Mouse (Mus musculus) megakaryocyte, adult 5-6 weeks (primary cell): ENCODE data around the gene Dnajc13. TPM values are rescaled to one million over a fixed set of nuclear protein-coding genes. Genes with fewer than 3 reads are reported as not detected.

Source experiments
- ATAC-seq: 2 replicates; pipeline ENCODE4 v1.8.0; 2016; ENCODE audit warnings: mild to moderate bottlenecking, inconsistent platforms; ENCODE audit not compliant: poor library complexity, severe bottlenecking
- total RNA-seq, 2 experiments: library from RNA; stranded (forward) in 1 of 2; stranded (reverse) in 1 of 2; fragments of 153-499, 151-499 nt in 1 of 2; fragments of 221-1000, 200-1000 nt in 1 of 2; gene quantifications; 2 replicates each; pipeline versions ENCODE4 v1.2.3 to v1.2.4; 2015 to 2017

The Dnajc13 gene
- total RNA-seq, 2 experiments from 2014 or later: 45.7 to 68.2 TPM

GRCm38 (mm10) chr9:104260306-104260705 lies 2.4 kb downstream of the Dnajc13 start:
- no peak for ATAC-seq

DNA sequence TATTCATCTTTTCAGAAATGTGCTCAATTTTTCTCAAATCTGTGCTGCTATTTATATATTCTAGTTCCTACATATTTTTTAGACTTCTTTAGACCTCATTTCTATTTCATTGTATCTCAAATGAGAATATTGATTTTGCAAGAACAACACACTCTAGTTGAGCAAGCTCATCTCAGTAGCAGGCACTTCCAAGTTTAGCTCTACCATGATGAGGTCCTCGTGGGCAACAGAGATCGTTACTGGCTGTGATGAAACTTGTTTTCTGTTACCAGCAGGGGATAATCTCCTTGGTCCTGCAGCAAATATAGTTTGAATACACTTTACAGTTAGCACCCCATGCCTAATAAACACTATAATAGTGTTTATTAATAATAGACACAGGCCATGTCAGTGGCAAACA lies 6.6 kb downstream of the Dnajc13 start:
- no peak for ATAC-seq

- ATAC-seq: no peak
Measured at GRCm38 (mm10) chr9:104254408-104255180, 8.1 kb downstream of the Dnajc13 start.

- ATAC-seq: no peak
Measured at GRCm38 (mm10) chr9:104252637-104253036, 10.1 kb downstream of the Dnajc13 start.

- ATAC-seq: no peak
Measured at GRCm38 (mm10) chr9:104251687-104252086, 11.0 kb downstream of the Dnajc13 start.

GRCm38 (mm10) chr9:104251111-104251510 lies 11.6 kb downstream of the Dnajc13 start:
- ATAC-seq: no peak

DNA sequence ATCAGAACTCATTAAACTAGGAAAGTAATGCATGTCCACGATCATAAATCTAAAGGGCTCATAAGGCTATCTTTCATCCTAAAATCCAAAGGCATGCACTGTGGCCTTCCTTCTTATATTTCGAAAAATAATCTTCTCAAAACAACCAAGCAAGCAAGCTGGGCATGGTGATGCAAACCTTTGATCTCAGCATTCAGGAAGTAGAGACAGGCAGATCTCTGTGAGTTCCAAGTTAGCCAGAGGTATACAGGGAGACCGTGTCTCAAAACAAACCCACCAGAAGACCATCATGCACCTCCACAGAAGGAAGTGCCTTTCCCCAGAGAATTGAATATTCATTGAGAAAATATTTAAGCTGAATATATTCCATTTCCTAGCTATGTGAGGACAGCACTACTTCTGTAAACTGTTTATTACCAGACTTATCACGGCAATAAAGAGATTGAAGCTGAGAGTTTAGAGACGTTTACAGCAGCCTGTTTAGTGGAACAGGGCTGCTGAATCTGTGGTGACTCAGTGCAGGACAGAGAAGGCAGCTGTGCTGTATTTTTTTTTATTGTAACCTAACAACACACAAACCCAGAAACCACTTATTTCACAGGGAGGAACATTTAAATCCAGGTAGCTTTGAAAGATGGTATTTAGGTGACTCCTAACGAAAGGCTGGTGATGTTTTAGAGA lies 15.3 kb downstream of the Dnajc13 start:
- ATAC-seq: no peak

DNA sequence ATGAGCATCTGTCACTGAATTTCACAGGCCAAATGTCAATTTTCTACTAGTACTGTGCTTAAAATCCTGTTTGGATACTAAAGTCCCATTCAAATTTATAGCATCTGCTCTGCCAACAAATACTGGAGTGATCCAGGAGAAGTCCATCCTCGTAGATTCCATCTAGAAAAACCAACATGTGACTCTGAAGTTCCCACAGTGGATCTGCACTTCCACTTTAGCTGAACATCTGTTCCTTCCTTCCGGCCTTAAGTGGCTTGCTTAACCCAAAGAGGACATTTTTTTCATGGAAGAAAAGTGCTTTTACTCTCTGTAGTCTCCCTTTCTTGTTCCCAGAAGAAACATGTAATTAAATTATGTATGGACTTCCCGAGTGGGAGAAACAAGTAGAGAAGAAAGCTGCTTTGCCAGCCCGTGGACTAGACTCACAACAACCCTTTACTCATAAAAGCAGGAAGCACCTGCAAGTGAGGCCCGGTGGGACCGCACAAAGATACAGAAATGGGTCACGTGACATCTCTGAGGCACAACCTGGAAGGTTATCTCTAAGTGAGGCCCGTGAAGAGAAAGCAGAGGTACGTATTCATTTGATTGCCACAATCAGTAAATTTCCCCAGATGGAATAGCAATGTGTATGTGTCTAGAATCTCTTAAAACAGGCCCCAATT lies 18.8 kb downstream of the Dnajc13 start:
- peak; percentile 53 for ATAC-seq

DNA sequence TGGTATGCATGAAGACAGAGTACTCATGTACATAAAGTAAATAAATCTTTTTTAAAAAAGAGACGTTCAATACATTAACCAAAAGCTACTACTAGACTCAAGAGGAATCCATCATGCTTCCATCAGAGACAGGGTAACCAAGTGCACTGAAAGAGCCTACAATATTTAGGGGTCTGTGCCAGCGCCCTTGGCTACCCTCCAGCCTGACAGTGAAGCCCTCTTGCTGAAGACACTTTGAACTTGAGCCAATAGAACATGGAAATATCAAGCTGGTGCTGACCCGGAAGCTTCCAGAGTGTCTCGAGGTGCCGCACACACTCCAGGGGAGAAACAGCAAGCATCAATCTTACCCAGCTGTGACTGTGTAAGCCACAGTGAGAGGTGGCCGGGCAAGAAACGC lies 22.6 kb downstream of the Dnajc13 start:
- ATAC-seq: no peak

GRCm38 (mm10) chr9:104239076-104239475 lies 23.7 kb downstream of the Dnajc13 start:
- ATAC-seq: peak; percentile 93

- no peak for ATAC-seq
Measured at GRCm38 (mm10) chr9:104236256-104236930, 26.3 kb downstream of the Dnajc13 start.

- ATAC-seq: no peak
Measured at GRCm38 (mm10) chr9:104235751-104236150, 27.0 kb downstream of the Dnajc13 start.

DNA sequence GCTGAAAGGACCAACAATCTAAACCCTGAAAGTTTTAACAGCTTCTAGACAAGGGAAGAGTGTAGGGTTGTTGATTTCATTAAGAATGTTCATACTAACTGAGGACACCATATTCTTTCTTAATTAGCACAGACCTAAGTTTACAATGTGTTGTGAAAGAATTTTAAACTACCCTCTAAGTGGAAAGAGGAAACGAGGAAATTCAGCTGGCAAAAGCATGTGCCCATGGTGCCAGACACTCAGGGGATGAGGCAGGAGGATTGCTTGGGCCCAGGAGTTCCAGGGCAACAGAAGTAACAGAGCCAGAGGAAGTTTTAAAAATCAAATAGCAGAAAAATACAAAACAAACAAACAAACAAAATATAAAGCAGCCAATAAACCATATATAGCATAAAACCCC lies 28.9 kb downstream of the Dnajc13 start:
- ATAC-seq: peak; percentile 69

- ATAC-seq: peak; percentile 75
Measured at GRCm38 (mm10) chr9:104233060-104233459, 29.7 kb downstream of the Dnajc13 start.

DNA sequence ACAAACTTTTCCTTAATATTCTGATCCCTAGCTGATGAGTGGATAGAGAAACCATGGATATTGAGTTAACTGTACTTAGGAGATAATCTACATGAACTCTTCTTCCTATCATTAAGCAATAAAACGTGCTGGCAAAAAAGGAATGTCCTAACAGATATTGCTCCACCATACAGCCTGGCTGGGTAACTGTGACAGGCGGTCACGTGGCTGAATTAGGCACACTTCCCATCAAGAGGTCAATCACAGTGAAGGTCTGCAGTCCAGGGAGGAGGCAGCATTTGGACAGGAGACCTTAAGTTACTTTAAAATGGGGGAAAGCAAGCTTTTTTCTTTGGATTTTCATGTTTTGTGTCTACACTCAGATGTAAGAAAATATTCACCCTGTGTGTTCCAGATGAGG lies 30.7 kb downstream of the Dnajc13 start:
- peak; percentile 61 for ATAC-seq

DNA sequence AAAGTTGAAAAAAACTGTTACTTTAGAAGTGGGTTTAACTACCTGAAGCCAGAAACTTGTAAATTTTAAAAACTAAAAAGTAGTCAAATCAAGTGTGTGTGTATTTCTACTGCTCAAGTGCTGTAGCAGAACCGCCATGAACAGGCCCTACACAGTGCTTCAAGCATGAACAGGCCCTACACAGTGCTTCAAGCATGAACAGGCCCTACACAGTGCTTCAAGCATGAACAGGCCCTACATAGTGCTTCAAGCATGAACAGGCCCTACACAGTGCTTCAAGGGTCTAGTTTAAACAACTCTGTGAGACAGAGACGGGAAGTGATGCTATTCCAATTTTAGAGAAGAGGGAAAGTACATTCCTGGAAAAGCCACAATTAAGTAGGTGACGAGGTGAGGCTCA lies 51.3 kb downstream of the Dnajc13 start:
- no peak for ATAC-seq

DNA sequence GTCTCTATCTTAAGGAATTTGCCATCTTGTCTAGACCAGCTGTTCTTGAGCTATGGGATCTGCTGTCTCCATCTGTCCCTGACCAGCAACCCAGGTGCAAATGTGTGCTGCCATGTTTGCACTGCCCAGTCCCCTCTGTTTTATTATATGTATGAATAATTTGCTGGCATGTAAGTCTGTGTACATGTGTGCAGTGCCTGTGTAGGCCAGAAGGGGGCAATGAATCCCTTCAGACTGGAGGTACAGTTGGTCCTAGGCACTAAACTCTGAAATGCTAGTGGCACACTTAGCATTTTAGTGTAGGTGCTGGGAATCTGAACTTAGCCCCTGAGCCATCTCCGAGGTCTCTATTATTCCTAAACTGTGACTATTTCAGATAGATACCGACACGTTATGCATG lies 58.9 kb downstream of the Dnajc13 start:
- peak; percentile 82 for ATAC-seq

- ATAC-seq: no peak
Measured at GRCm38 (mm10) chr9:104194528-104194927, 68.2 kb downstream of the Dnajc13 start.

DNA sequence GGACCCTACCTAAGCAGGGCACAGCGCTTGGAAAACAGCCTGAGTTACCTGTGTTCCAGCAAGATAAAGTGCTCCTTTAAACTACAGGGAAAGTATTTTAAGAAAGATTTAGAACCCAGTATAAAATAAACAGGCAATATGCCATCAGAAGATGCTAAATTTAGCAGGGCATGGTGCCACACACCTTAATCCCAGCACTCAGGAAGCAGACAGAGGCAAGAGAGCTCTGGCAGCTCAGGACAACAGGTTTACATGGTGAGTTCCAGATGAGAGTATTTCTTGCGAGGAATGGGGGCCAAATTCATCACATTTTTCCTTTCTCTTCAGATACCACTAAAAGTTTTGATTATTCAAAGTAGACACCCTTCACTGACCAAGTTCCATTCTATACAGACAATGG lies 68.8 kb downstream of the Dnajc13 start:
- no peak for ATAC-seq

GRCm38 (mm10) chr9:104193327-104193726 lies 69.4 kb downstream of the Dnajc13 start:
- no peak for ATAC-seq

DNA sequence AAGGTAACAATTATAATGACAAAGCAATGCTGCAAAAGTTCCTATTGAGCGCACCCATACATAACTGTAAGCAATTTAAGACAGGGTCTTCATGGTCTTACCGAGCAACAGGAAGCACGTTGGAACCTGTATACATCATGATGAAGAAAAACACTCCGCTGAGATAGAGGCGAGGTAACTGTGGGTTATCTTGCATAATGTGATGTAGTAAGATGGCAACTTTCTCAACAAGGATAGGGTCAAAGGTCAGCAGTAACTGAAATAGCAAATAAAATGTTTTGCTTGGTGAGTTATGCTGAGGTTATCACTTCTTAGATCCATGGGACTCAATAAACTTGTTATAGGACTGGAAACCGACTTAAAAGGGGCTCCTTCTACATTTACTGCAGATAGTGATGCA lies 70.2 kb downstream of the Dnajc13 start:
- peak; percentile 85 for ATAC-seq
